Mouse (Mus musculus) lung, adult 2 months (tissue): ENCODE data around the gene Rem2.
A peak's percentile ranks its signal among the peaks of the same experiment; 100 is the strongest.

ENCODE experiments used
- CTCF ChIP-seq: fragments of 200-500 bp; IDR thresholded peaks from 2 replicates; pipeline ENCODE4 v1.5.1; 2011; ENCODE audit warnings: mild to moderate bottlenecking, low read length, control low read depth; ENCODE audit not compliant: insufficient read depth
- POLR2A ChIP-seq: fragments of 200-500 bp; IDR thresholded peaks from 2 replicates; pipeline ENCODE4 v1.6.1; 2011; ENCODE audit warnings: low read depth, mild to moderate bottlenecking, control low read depth, low read length, borderline replicate concordance; ENCODE audit errors: extremely low read depth

DNA sequence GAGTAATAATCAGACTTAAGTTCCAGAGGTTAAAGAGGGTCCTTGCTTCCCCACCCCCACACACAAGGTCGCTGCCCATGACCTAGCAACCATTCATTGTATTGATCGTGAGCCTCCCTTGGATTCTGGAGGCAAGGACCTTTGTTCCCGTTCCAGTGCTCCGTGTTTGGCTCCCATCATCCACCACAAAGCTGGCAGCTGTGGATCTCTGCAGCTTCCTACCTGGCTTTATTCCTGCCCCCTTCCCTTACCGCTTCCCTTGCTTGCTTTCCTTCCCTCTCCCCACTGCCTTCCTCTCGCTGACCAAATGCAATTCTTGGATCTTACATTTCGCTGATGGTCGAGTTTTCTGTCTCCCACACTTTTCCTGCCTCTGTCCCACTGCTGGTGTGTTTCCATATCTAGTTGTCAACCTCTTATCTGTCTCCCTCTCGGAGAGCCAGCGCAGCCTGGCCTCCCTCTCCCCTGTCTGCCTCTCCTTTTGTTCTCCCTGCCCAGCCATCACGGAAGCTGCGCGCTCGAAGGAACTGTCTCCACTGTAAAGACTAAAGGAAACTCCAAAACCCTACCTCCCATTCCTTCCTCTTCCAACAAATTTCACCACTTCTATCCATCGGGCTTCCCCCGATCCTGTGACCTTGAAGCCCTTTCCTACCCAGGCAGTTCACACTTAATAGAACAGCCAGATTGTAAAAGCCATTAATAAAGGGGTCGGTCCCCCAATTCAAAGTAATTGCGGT is 45.3 kb upstream of the Rem2 start:
- TF ChIP-seq POLR2A, result 0 out of 2 replicates have a peak, but pooled peaks have one; percentile 16
- TF ChIP-seq CTCF, result no peak
